Mouse (Mus musculus) layer of hippocampus, adult 2 months (tissue): Measurements from ENCODE around the gene Cygb. TPM values are rescaled to one million over a fixed set of nuclear protein-coding genes. Genes with fewer than 3 reads are reported as not detected.

Experiments
- DNase-seq, 2 experiments: peaks; one replicate each; pipeline ENCODE4 v3.0.0; 2022; ENCODE audit warnings: low spot score in 2 of 2
- H3K27ac ChIP-seq: fragments of 200-600 bp; 2 replicates; pipeline ENCODE4 v1.8.1; 2022
- H3K4me3 ChIP-seq: fragments of 200-600 bp; 2 replicates; pipeline ENCODE4 v1.8.1; 2022; ENCODE audit warnings: mild to moderate bottlenecking
- CTCF ChIP-seq: fragments of 200-600 bp; conservative IDR thresholded peaks from 2 replicates; pipeline ENCODE4 v1.8.1; 2022; ENCODE audit warnings: antibody characterized with exemption, mild to moderate bottlenecking, moderate library complexity
- total RNA-seq, 2 experiments: library from RNA; stranded (reverse); gene quantifications; 2 replicates each; pipeline ENCODE4 v1.2.3; 2021

Gene Cygb
- total RNA-seq, 2 experiments from 2014 or later: 71.9 to 73.5 TPM

- TF ChIP-seq CTCF: no peak
- H3K4me3 ChIP-seq: no peak overlapping the region; the same call in 1 of the 2 replicates
- peak overlapping the region; percentile 39; the same call in 1 of the 2 replicates for H3K27ac ChIP-seq
Observed at GRCm38 (mm10) chr11:116658238-116658637, 4.1 kb upstream of the Cygb start.

GRCm38 (mm10) chr11:116657311-116658223 is 3.5 kb upstream of the Cygb start:
- DNase-seq: peak; percentile 81 to 93
- Histone ChIP-seq H3K4me3 (peak overlapping the region; percentile 48), H3K27ac (peak overlapping the region; percentile 90)

More at GRCm38 (mm10) chr11:116658238-116658637, 4.1 kb upstream of the Cygb start:
- no peak for DNase-seq

GRCm38 (mm10) chr11:116656348-116657191 is 2.5 kb upstream of the Cygb start:
- H3K4me3 ChIP-seq: no peak overlapping the region
- no peak for DNase-seq
- no peak for TF ChIP-seq CTCF
- H3K27ac ChIP-seq: peak overlapping the region; percentile 90

More at GRCm38 (mm10) chr11:116657311-116658223, 3.5 kb upstream of the Cygb start:
- peak; percentile 58 for TF ChIP-seq CTCF

- DNase-seq: peak in 1 of 2 experiments; percentile 64
- Histone ChIP-seq H3K27ac (peak overlapping the region; percentile 93), H3K4me3 (peak overlapping the region; percentile 72)
- TF ChIP-seq CTCF: no peak
Observed at GRCm38 (mm10) chr11:116653709-116654221, 348 bp downstream of the Cygb start.

- DNase-seq: no peak
- peak within 1 kb of the TSS; percentile 72 for H3K4me3 ChIP-seq
- no peak for TF ChIP-seq CTCF
- peak within 1 kb of the TSS; percentile 93 for H3K27ac ChIP-seq
Observed at GRCm38 (mm10) chr11:116653234-116653633, 879 bp downstream of the Cygb start, which contains the start of gene Prcd. Gene Prcd, plus strand, starts transcription at chr11:116653534.

- no peak for DNase-seq
- no peak for TF ChIP-seq CTCF
- H3K27ac ChIP-seq: peak overlapping the region; percentile 93
- peak overlapping the region; percentile 72 for H3K4me3 ChIP-seq
Observed at GRCm38 (mm10) chr11:116652330-116653098, 1.6 kb downstream of the Cygb start.

- TF ChIP-seq CTCF: no peak
- H3K27ac ChIP-seq: 0 out of 2 replicates have a peak overlapping the region, but pooled peaks have one; percentile 93
- DNase-seq: no peak
- H3K4me3 ChIP-seq: peak overlapping the region; percentile 72
Observed at GRCm38 (mm10) chr11:116651339-116651738, 2.8 kb downstream of the Cygb start.

- H3K4me3 ChIP-seq: peak overlapping the region; percentile 72; the same call in 1 of the 2 replicates
- TF ChIP-seq CTCF: no peak
- H3K27ac ChIP-seq: no peak overlapping the region
- no peak for DNase-seq
Observed at GRCm38 (mm10) chr11:116650811-116651210, 3.3 kb downstream of the Cygb start.

GRCm38 (mm10) chr11:116649711-116650337 is 4.3 kb downstream of the Cygb start:
- no peak for TF ChIP-seq CTCF
- DNase-seq: no peak
- Histone ChIP-seq H3K27ac (no peak overlapping the region), H3K4me3 (no peak overlapping the region)

- H3K27ac ChIP-seq: no peak overlapping the region
- no peak overlapping the region for H3K4me3 ChIP-seq
- TF ChIP-seq CTCF: no peak
- DNase-seq: no peak
Observed at GRCm38 (mm10) chr11:116648976-116649375, 5.1 kb downstream of the Cygb start.

GRCm38 (mm10) chr11:116648213-116648921 is 5.7 kb downstream of the Cygb start:
- no peak for DNase-seq
- no peak overlapping the region for H3K27ac ChIP-seq
- no peak for TF ChIP-seq CTCF
- H3K4me3 ChIP-seq: no peak overlapping the region
